Mouse (Mus musculus) intestine, embryonic 14.5 days (tissue): Measurements from ENCODE around the gene Ints1. TPM values are rescaled to one million over a fixed set of nuclear protein-coding genes. Genes with fewer than 3 reads are reported as not detected.

ENCODE experiments used
- ATAC-seq: fragments of 200-750 bp; cut with Nextera tagmentation; replicated peaks from 2 replicates; pipeline ENCODE4 v1.8.0; 2017; ENCODE audit warnings: low read depth, moderate number of reproducible peaks, moderate TSS enrichment, moderate library complexity; ENCODE audit not compliant: low FRiP score, low TSS enrichment
- DNase-seq: peaks from one replicate; pipeline ENCODE4 v3.0.0-alpha.2; 2018; ENCODE audit warnings: low spot score
- H3K27ac ChIP-seq: fragments of 300-500 bp; sonication (generic); 2 replicates; pipeline ENCODE4 v1.5.1; 2014; ENCODE audit warnings: low read depth, mild to moderate bottlenecking, control low read depth
- H3K27me3 ChIP-seq: fragments of 300-500 bp; sonication (generic); replicated peaks from 2 replicates; pipeline ENCODE4 v1.6.1; 2014; ENCODE audit warnings: low read length, control low read depth; ENCODE audit not compliant: control insufficient read depth, insufficient read depth
- H3K36me3 ChIP-seq: fragments of 300-500 bp; sonication (generic); 2 replicates; pipeline ENCODE4 v1.6.1; 2014; ENCODE audit warnings: low read length, control low read depth; ENCODE audit not compliant: control insufficient read depth, insufficient read depth
- H3K4me1 ChIP-seq: fragments of 300-500 bp; sonication (generic); replicated peaks from 2 replicates; pipeline ENCODE4 v1.6.1; 2014; ENCODE audit warnings: low read length, control low read depth, mixed read lengths; ENCODE audit not compliant: control insufficient read depth, insufficient read depth
- H3K4me2 ChIP-seq: fragments of 300-500 bp; sonication (generic); 2 replicates; pipeline ENCODE4 v1.6.1; 2014; ENCODE audit warnings: low read length
- H3K4me3 ChIP-seq: fragments of 300-500 bp; sonication (generic); 2 replicates; pipeline ENCODE4 v1.5.1; 2014; ENCODE audit warnings: low read depth, low read length, control low read depth, mixed read lengths
- H3K9ac ChIP-seq: fragments of 300-500 bp; sonication (generic); 2 replicates; pipeline ENCODE4 v1.6.1; 2014; ENCODE audit warnings: mild to moderate bottlenecking, low read length
- H3K9me3 ChIP-seq: fragments of 300-500 bp; sonication (generic); 2 replicates; pipeline ENCODE4 v1.6.1; 2016; ENCODE audit warnings: low read length, control low read depth; ENCODE audit not compliant: control insufficient read depth
- WGBS: fragments of 180-500 bp; shearing (Covaris S2); extraction: QIAGEN DNeasy Blood & Tissue Kit; methylation state at CpG from one replicate; pipeline ENCODE4 v1.1.7; 2014; 5-methylcytosine and 5-hydroxymethylcytosine counted together
- polyA plus RNA-seq: library from polyadenylated mRNA; unstranded; fragments of >200 nt; fragmentation: Nextera tagmentation; extraction: Ambion mirVana; gene quantifications from 2 replicates; pipeline ENCODE4 v1.2.1, GENCODE M21; 2014

The Ints1 gene
- polyA plus RNA-seq, 1 experiment from 2014 or later: 42.5 TPM

- peak; percentile 81 for DNase-seq
- WGBS: 24% methylated on average over 11 of the region's 11 CpGs
- 0 out of 2 replicates have a peak overlapping the region, but pooled peaks have one; percentile 30 for H3K9ac ChIP-seq
Measured at GRCm38 (mm10) chr5:139797473-139798167, 22.1 kb upstream of the Ints1 start.

GRCm38 (mm10) chr5:139796900-139797299 is 21.4 kb upstream of the Ints1 start:
- ATAC-seq (peak; percentile 56), DNase-seq (peak; percentile 79)
- Histone ChIP-seq H3K27ac (peak overlapping the region; percentile 84), H3K9me3 (no peaks in the 10 kb centered on the region), H3K36me3 (peaks cover 16% of the 10 kb centered on the region), H3K4me2 (peak overlapping the region; percentile 42), H3K4me1 (peaks cover 56% of the 10 kb centered on the region), H3K9ac (peak overlapping the region; percentile 30), H3K27me3 (no peaks in the 10 kb centered on the region), H3K4me3 (0 out of 2 replicates have a peak overlapping the region, but pooled peaks have one; percentile 3)
- 4% methylated on average over 13 of the region's 13 CpGs for WGBS

More at GRCm38 (mm10) chr5:139797473-139798167, 22.1 kb upstream of the Ints1 start:
- Histone ChIP-seq H3K4me2 (peak overlapping the region; percentile 42), H3K4me1 (peaks cover 50% of the 10 kb centered on the region), H3K9me3 (no peaks in the 10 kb centered on the region), H3K36me3 (peaks cover 18% of the 10 kb centered on the region), H3K4me3 (no peak overlapping the region), H3K27me3 (no peaks in the 10 kb centered on the region), H3K27ac (peak overlapping the region; percentile 84)
- ATAC-seq: peak; percentile 4

- H3K9me3 ChIP-seq: no peaks in the 10 kb centered on the region
- no peak for DNase-seq
- 75% methylated on average over 9 of the region's 9 CpGs for WGBS
- H3K4me3 ChIP-seq: no peak overlapping the region
- no peaks in the 10 kb centered on the region for H3K27me3 ChIP-seq
- no peak for ATAC-seq
- H3K27ac ChIP-seq: peak overlapping the region; percentile 84; the same call in 1 of the 2 replicates
- peak overlapping the region; percentile 42 for H3K4me2 ChIP-seq
- peaks cover 56% of the 10 kb centered on the region for H3K4me1 ChIP-seq
- peaks cover 12% of the 10 kb centered on the region for H3K36me3 ChIP-seq
- peak overlapping the region; percentile 30; the same call in 1 of the 2 replicates for H3K9ac ChIP-seq
Measured at GRCm38 (mm10) chr5:139796001-139796620, 20.6 kb upstream of the Ints1 start.

- DNase-seq (no peak), ATAC-seq (no peak)
- Histone ChIP-seq H3K4me1 (peaks cover 61% of the 10 kb centered on the region), H3K27ac (no peak overlapping the region), H3K9me3 (no peaks in the 10 kb centered on the region), H3K4me3 (no peak overlapping the region), H3K4me2 (no peak overlapping the region), H3K9ac (no peak overlapping the region), H3K27me3 (no peaks in the 10 kb centered on the region), H3K36me3 (peaks cover 4% of the 10 kb centered on the region)
- whole genome bisulfite sequencing: 69% methylated on average over 10 of the region's 10 CpGs
Measured at GRCm38 (mm10) chr5:139794938-139795337, 19.5 kb upstream of the Ints1 start.

- DNase-seq: no peak
- Histone ChIP-seq H3K27me3 (no peaks in the 10 kb centered on the region), H3K4me1 (peaks cover 61% of the 10 kb centered on the region), H3K4me2 (peak overlapping the region; percentile 93; the same call in 1 of the 2 replicates), H3K9me3 (no peaks in the 10 kb centered on the region), H3K36me3 (no peaks in the 10 kb centered on the region), H3K27ac (peak overlapping the region; percentile 66), H3K9ac (no peak overlapping the region), H3K4me3 (no peak overlapping the region)
- ATAC-seq: no peak
- WGBS: 87% methylated on average over 5 of the region's 5 CpGs
Measured at GRCm38 (mm10) chr5:139794137-139794536, 18.7 kb upstream of the Ints1 start.

- H3K27me3 ChIP-seq: no peaks in the 10 kb centered on the region
- 24% methylated on average over 11 of the region's 11 CpGs for WGBS
- peak overlapping the region; percentile 93 for H3K4me2 ChIP-seq
- H3K36me3 ChIP-seq: no peaks in the 10 kb centered on the region
- H3K9ac ChIP-seq: no peak overlapping the region; the same call in 1 of the 2 replicates
- H3K27ac ChIP-seq: peak overlapping the region; percentile 66
- ATAC-seq: no peak
- no peak for DNase-seq
- H3K4me1 ChIP-seq: peaks cover 60% of the 10 kb centered on the region
- peak overlapping the region; percentile 68 for H3K4me3 ChIP-seq
- no peaks in the 10 kb centered on the region for H3K9me3 ChIP-seq
Measured at GRCm38 (mm10) chr5:139793338-139794089, 18.0 kb upstream of the Ints1 start.

- H3K27me3 ChIP-seq: no peaks in the 10 kb centered on the region
- no peaks in the 10 kb centered on the region for H3K36me3 ChIP-seq
- H3K9me3 ChIP-seq: no peaks in the 10 kb centered on the region
- ATAC-seq (no peak), DNase-seq (no peak)
- no peak overlapping the region for H3K9ac ChIP-seq
- peak overlapping the region; percentile 93 for H3K4me2 ChIP-seq
- peak overlapping the region; percentile 68 for H3K4me3 ChIP-seq
- peak overlapping the region; percentile 66 for H3K27ac ChIP-seq
- WGBS: 28% methylated on average over 3 of the region's 3 CpGs
- H3K4me1 ChIP-seq: peaks cover 54% of the 10 kb centered on the region
Measured at GRCm38 (mm10) chr5:139792966-139793337, 17.5 kb upstream of the Ints1 start.

GRCm38 (mm10) chr5:139792159-139792775 is 16.8 kb upstream of the Ints1 start:
- no peak for ATAC-seq
- H3K4me3 ChIP-seq: peak overlapping the region; percentile 68
- peak overlapping the region; percentile 67 for H3K9ac ChIP-seq
- H3K4me2 ChIP-seq: peak overlapping the region; percentile 93
- WGBS: 14% methylated on average over 11 of the region's 11 CpGs
- no peak overlapping the region for H3K27ac ChIP-seq
- no peak for DNase-seq
- no peaks in the 10 kb centered on the region for H3K9me3 ChIP-seq
- no peaks in the 10 kb centered on the region for H3K36me3 ChIP-seq
- peaks cover 47% of the 10 kb centered on the region for H3K4me1 ChIP-seq
- H3K27me3 ChIP-seq: no peaks in the 10 kb centered on the region
